Mouse (Mus musculus) thymus, postnatal 10 days (tissue): ENCODE data around the gene Hexb.
"Not testable (repeated sequence)": the region's sequence is repeated elsewhere in the genome, so short reads cannot be mapped to it uniquely, and the experiment has no call there.

Source experiments
- DNase-seq, 2 experiments: peaks; one replicate each; pipeline ENCODE4 v3.0.0; 2021; ENCODE audit warnings: low spot score in 2 of 2

Gene Hexb

DNA sequence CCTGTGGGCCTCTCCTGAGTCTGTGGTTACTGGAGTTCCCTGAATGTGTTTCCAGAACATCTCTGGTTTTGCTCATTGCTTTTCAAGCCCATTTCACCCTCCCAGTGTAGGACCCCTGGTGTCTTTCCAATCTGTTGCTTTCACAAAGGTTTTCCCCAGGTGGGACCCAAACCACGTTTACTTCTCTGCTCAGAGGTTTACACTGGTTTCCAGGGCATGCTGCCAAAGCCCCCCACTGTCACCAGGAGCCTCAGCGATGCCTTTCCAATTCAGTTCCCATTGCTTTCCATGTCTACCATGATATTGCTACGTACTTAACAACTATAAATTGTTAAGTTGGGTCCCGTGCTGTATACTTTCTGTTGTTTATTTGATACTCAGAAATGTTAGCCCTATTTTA, 15.3 kb downstream of the Hexb start:
- no peak for DNase-seq

- DNase-seq = no peak
These were observed 17.9 kb downstream of the Hexb start for GRCm38 (mm10) chr13:97180113-97180828.

GRCm38 (mm10) chr13:97178943-97179342, 19.2 kb downstream of the Hexb start:
- DNase-seq = no peak

DNA sequence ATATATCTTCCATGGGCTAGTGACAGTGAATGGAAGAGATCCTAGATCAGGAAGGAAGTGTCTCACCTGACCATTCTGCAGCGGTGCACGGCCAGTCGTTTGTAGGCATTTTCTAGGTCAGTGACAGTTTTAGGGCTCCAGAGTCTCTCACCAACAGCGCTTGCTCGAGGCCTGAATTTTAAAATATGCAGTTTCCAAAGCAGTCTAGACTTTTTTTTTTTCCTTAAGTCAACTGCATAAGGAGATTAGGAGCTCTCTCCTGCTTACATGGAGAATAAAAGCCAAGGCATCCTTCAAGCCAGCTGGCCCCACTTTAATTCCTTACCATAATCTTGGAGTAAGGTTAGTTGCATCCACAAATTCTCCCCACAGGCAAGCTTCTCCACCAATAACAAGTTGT, 21.4 kb downstream of the Hexb start:
- DNase-seq = no peak

- no peak for DNase-seq
These were observed 22.5 kb downstream of the Hexb start for GRCm38 (mm10) chr13:97175520-97176264.

DNA sequence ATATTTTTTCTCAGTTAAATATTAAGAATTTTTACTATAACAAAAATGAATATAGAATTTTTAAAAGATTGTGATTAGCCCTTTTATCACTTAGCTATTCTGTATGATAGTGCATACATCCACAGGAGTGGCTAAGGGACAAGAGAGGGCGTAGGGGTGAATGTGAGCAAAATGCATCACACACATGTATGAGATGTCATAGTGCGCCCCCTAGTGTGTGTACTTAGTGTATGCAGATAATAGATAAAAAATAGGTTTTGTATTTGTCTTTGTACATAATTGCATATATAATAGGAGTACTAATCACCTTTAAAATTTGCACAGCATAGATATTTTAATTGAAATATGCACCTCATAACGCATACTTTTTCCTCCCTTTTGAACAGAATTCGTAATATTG, 52.3 kb downstream of the Hexb start:
- peak in 1 of 2 experiments; percentile 67 for DNase-seq

GRCm38 (mm10) chr13:97142321-97142720, 55.8 kb downstream of the Hexb start:
- DNase-seq = no peak

DNA sequence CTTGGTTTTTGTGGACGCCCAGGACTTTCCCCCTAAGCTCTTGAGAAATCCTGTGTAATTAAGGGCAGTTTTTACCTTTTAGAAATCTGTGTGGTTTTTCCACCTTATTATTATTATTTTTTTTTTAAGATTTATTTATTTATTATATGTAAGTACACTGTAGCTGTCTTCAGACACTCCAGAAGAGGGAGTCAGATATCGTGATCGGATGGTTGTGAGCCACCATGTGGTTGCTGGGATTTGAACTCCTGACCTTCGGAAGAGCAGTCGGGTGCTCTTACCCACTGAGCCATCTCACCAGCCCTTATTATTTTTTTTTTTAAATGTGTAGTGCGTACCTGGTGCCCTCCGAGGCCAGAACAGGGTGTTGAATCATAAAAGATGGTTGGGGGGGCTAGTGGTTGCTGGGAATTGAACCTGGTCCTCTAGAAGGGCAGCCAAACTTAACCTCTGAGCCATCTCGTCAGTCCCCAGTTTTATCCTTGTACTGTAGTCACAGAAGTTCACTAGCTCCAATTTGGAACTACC, 59.7 kb downstream of the Hexb start:
- not testable (repeated sequence) for DNase-seq

DNA sequence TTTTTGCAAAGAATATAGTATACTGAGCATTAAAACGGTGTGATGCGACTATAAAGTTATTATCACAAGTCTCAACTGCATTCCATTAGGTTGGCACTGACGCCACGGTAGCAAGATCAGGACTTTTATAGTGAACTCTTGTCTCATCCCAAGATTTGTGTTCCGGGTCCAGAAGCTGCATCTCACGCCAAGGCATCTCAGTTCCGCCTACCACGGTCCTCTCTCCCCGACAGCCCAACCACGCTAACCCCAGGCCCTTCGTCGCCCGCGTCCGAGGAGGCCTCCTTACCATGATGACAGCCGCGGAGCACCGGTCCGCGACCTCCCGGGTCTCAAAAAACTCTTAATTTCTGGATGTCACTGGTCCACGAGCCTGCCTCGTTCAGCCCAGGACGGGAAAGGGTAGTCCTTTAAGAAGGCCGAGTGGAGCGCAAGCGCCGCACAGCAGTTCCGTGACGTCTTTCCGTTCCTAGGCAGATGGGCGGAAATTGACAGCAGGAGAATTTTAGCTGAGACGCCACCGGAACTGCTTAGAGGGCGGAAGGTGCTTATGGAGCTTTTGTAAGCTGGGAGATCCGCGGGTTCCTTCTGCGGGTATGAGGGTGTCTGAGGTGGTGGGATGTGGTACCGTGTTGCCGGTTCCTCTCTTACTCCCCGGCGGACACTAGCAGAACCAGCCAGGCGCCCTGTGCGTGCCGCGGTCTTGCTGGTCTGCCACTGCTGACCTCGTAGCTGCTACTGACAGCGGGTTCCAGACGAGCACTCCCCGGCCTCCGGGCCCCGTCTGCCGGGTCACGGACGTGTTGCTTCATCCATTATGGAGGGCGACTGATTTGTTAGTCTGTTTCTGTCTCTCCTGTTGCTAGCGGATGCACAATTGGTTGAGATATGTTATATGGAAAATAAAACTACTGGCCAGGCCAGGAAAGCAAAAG, 60.4 kb downstream of the Hexb start, which contains the start of the genes Gfm2 and Nsa2:
Gene Gfm2, plus strand, starts transcription at position 472 of the 935 bp plus-strand sequence.
Gene Nsa2, minus strand, starts transcription at position 472 of the 935 bp plus-strand sequence.
- DNase-seq = peak; percentile 79 to 85

- DNase-seq = not testable (repeated sequence)
These were observed 67.7 kb downstream of the Hexb start for GRCm38 (mm10) chr13:97130413-97130812.

DNA sequence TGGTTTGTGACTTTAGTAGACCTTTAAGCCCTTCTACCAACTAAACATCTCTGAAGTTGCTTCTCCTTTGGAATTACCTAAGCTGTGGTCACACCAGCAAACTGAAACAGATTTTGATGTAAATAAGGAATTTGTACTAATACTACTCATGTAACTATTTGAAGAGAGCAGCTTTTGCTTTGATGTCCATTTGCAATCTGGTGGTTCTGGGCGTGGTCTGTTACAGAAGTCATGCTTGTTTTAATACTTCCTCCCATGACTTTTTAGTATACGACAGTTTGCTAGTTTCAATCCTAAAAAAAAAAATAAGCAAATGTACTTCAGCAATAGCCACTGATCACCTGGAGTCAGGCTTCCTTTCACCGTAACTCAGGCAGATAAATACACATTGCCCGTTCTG, 68.5 kb downstream of the Hexb start:
- not testable (repeated sequence) for DNase-seq
